Mouse (Mus musculus): Measurements from ENCODE around the gene B230118H07Rik. TPM values are rescaled to one million over a fixed set of nuclear protein-coding genes. Genes with fewer than 3 reads are reported as not detected.

Gene B230118H07Rik
- total and polyA plus RNA-seq, 3 experiments = 12.9 to 99.4 (median 90.4) TPM

GRCm38 (mm10) chr2:101594681-101595080 is 54.7 kb downstream of the B230118H07Rik start:
- WGBS = 84% methylated on average over 5 of the region's 5 CpGs
- no peak for TF ChIP-seq EP300 (IDR thresholded peaks at IDR 0.05; ENCODE audit: insufficient read depth, low read depth, low read length)
- TF ChIP-seq POLR2A (IDR thresholded peaks at IDR 0.05; ENCODE audit: insufficient read depth, low read depth, low read length) = no peak
- no peak for TF ChIP-seq CTCF (IDR thresholded peaks at IDR 0.05)
- no peaks in the 10 kb centered on the region for H3K79me2 ChIP-seq (replicated peaks; ENCODE audit: control insufficient read depth, insufficient read depth, low read length)
- intact Hi-C loops (cut with DNase I) = no loop called here
- H3K27me3 ChIP-seq (ENCODE audit: control insufficient read depth, insufficient read depth, low read length) = no peaks in the 10 kb centered on the region
- H3K4me3 ChIP-seq = no peak overlapping the region
- no peak for DNase-seq
- no peaks in the 10 kb centered on the region for H3K36me3 ChIP-seq (ENCODE audit: control insufficient read depth, insufficient read depth, low read length)
- H3K4me1 ChIP-seq (ENCODE audit: control insufficient read depth, insufficient read depth, low read length) = no peaks in the 10 kb centered on the region
- H3K9ac ChIP-seq (ENCODE audit: low read depth, low read length) = no peak overlapping the region
- no peak overlapping the region for H3K27ac ChIP-seq

- 83% methylated on average over 8 of the region's 8 CpGs for WGBS
Measured at GRCm38 (mm10) chr2:101592886-101593285, 56.4 kb downstream of the B230118H07Rik start.

DNA sequence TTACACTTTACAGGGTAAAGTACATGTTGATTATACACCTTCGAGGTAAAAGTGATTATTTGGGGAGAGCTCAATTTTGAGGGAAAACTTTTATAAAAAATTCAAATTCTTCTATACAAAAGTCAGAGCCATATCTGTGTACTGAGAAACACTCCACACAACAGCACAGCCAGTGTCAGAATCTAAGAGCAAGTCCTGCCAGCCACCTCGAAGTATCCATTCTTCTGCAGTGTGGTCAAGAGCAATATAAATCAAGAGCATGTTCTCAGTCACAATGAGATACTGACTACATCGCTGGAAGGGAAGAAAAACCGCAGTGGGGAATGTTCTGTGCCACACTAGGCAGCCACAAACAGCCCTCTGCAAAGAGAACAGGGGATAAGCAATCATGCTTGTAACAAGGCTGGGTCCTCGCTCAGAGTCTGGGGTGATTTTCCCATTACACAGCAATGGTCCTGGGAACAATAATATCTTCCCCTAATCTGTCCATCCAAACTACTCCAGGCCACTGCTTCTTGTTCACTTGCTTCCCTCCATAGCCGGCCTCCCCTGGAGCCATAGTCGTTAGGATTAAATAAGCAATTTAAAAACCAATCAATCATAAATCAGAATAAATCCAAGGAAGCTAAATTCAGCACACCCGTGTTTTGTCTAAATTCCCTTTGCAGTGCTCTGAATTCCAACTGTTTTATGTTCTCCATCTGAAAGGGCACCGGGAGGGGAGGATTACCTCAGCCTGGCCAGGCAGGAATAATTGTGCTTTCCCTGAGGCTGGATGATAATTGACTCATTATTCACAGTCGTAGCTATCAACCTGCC is 57.1 kb downstream of the B230118H07Rik start:
- no peak for DNase-seq
- TF ChIP-seq EP300 (IDR thresholded peaks at IDR 0.05; ENCODE audit: insufficient read depth, low read depth, low read length) = no peak
- Histone ChIP-seq H3K36me3 (ENCODE audit: control insufficient read depth, insufficient read depth, low read length) (no peaks in the 10 kb centered on the region), H3K4me3 (no peak overlapping the region), H3K4me1 (ENCODE audit: control insufficient read depth, insufficient read depth, low read length) (no peaks in the 10 kb centered on the region), H3K27ac (no peak overlapping the region), H3K79me2 (replicated peaks; ENCODE audit: control insufficient read depth, insufficient read depth, low read length) (no peaks in the 10 kb centered on the region), H3K27me3 (ENCODE audit: control insufficient read depth, insufficient read depth, low read length) (no peaks in the 10 kb centered on the region), H3K9ac (ENCODE audit: low read depth, low read length) (no peak overlapping the region)
- WGBS = 65% methylated on average over 10 of the region's 10 CpGs
- intact Hi-C loops (cut with DNase I) = no loop called here

More at GRCm38 (mm10) chr2:101592886-101593285, 56.4 kb downstream of the B230118H07Rik start:
- H3K27ac ChIP-seq = no peak overlapping the region
- H3K79me2 ChIP-seq (replicated peaks; ENCODE audit: control insufficient read depth, insufficient read depth, low read length) = no peaks in the 10 kb centered on the region
- no peak overlapping the region for H3K9ac ChIP-seq (ENCODE audit: low read depth, low read length)
- no peak overlapping the region for H3K4me3 ChIP-seq
- no peak for DNase-seq
- no peaks in the 10 kb centered on the region for H3K36me3 ChIP-seq (ENCODE audit: control insufficient read depth, insufficient read depth, low read length)
- intact Hi-C loops (cut with DNase I) = no loop called here
- TF ChIP-seq EP300 (IDR thresholded peaks at IDR 0.05; ENCODE audit: insufficient read depth, low read depth, low read length) (no peak), POLR2A (IDR thresholded peaks at IDR 0.05; ENCODE audit: insufficient read depth, low read depth, low read length) (no peak), CTCF (IDR thresholded peaks at IDR 0.05) (no peak)
- no peaks in the 10 kb centered on the region for H3K4me1 ChIP-seq (ENCODE audit: control insufficient read depth, insufficient read depth, low read length)
- H3K27me3 ChIP-seq (ENCODE audit: control insufficient read depth, insufficient read depth, low read length) = no peaks in the 10 kb centered on the region

GRCm38 (mm10) chr2:101591356-101591755 is 58.0 kb downstream of the B230118H07Rik start:
- Histone ChIP-seq H3K9ac (ENCODE audit: low read depth, low read length) (no peak overlapping the region), H3K4me3 (no peak overlapping the region), H3K36me3 (ENCODE audit: control insufficient read depth, insufficient read depth, low read length) (no peaks in the 10 kb centered on the region), H3K79me2 (replicated peaks; ENCODE audit: control insufficient read depth, insufficient read depth, low read length) (no peaks in the 10 kb centered on the region), H3K27ac (no peak overlapping the region), H3K27me3 (ENCODE audit: control insufficient read depth, insufficient read depth, low read length) (no peaks in the 10 kb centered on the region), H3K4me1 (ENCODE audit: control insufficient read depth, insufficient read depth, low read length) (no peaks in the 10 kb centered on the region)
- intact Hi-C loops (cut with DNase I) = no loop called here
- TF ChIP-seq POLR2A (IDR thresholded peaks at IDR 0.05; ENCODE audit: insufficient read depth, low read depth, low read length) = no peak
- WGBS = 61% methylated on average over 8 of the region's 8 CpGs
- no peak for DNase-seq

- intact Hi-C loops (cut with DNase I) = no loop called here
- no peak overlapping the region for H3K27ac ChIP-seq
Measured at GRCm38 (mm10) chr2:101581418-101581817, 67.9 kb downstream of the B230118H07Rik start.

GRCm38 (mm10) chr2:101580977-101581376 is 68.4 kb downstream of the B230118H07Rik start:
- 80% methylated on average over 3 of the region's 3 CpGs for WGBS
- H3K9ac ChIP-seq (ENCODE audit: low read depth, low read length) = no peak overlapping the region
- DNase-seq = no peak
- H3K27ac ChIP-seq = no peak overlapping the region
- intact Hi-C loops (cut with DNase I) = no loop called here
- no peaks in the 10 kb centered on the region for H3K36me3 ChIP-seq (ENCODE audit: control insufficient read depth, insufficient read depth, low read length)
- H3K79me2 ChIP-seq (replicated peaks; ENCODE audit: control insufficient read depth, insufficient read depth, low read length) = no peaks in the 10 kb centered on the region
- H3K4me1 ChIP-seq (ENCODE audit: control insufficient read depth, insufficient read depth, low read length) = no peaks in the 10 kb centered on the region
- no peaks in the 10 kb centered on the region for H3K27me3 ChIP-seq (ENCODE audit: control insufficient read depth, insufficient read depth, low read length)
- H3K4me3 ChIP-seq = no peak overlapping the region
- TF ChIP-seq EP300 (IDR thresholded peaks at IDR 0.05; ENCODE audit: insufficient read depth, low read depth, low read length) (no peak), CTCF (IDR thresholded peaks at IDR 0.05) (no peak), POLR2A (IDR thresholded peaks at IDR 0.05; ENCODE audit: insufficient read depth, low read depth, low read length) (no peak)

More at GRCm38 (mm10) chr2:101581418-101581817, 67.9 kb downstream of the B230118H07Rik start:
- Histone ChIP-seq H3K79me2 (replicated peaks; ENCODE audit: control insufficient read depth, insufficient read depth, low read length) (no peaks in the 10 kb centered on the region), H3K36me3 (ENCODE audit: control insufficient read depth, insufficient read depth, low read length) (no peaks in the 10 kb centered on the region), H3K4me3 (no peak overlapping the region), H3K9ac (ENCODE audit: low read depth, low read length) (no peak overlapping the region), H3K27me3 (ENCODE audit: control insufficient read depth, insufficient read depth, low read length) (no peaks in the 10 kb centered on the region), H3K4me1 (ENCODE audit: control insufficient read depth, insufficient read depth, low read length) (no peaks in the 10 kb centered on the region)
- 80% methylated on average over 3 of the region's 3 CpGs for WGBS
- TF ChIP-seq POLR2A (IDR thresholded peaks at IDR 0.05; ENCODE audit: insufficient read depth, low read depth, low read length) = no peak
- TF ChIP-seq CTCF (IDR thresholded peaks at IDR 0.05) = no peak
- no peak for TF ChIP-seq EP300 (IDR thresholded peaks at IDR 0.05; ENCODE audit: insufficient read depth, low read depth, low read length)
- no peak for DNase-seq
